Mouse (Mus musculus): ENCODE results near the gene Adi1.

Adi1 gene

DNA sequence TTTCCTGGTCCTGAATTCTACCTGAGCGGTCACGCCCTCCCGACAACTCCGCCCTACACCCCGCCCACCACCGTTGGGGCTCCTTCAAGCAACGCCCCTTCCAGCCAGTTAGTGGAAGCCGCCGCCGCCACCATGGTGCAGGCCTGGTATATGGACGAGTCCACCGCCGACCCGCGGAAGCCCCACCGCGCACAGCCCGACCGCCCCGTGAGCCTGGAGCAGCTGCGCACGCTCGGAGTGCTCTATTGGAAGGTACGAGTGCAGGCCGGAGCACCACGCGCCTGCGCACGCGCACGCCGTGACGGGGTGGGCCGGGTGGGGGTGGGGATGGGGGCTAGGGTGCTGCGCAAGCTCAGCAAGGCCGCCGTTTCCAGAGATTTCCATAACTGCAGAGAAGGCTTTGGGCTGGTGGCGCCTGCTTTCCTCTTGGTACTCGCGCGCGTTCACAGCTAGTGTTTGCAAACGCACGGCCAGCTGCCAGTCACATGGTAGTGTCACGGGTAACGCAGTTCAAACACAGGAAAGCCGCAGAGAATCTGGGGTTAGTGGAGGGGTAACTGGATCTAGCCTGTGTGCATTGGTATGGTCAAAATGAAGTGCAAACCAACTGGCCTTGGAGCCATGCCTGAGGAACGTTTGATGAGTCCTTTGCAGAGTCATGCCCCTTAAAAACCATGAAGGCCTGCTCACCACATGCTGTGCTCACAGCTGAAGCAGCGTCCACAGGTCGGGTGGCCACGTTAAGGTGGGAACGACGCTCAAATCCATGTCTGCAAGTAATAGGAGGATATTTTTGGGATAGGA is at the start of gene Adi1:
TSS of gene Adi1 (plus strand) at position 111 of the 804 bp plus-strand sequence.
- ATAC-seq (ENCODE audit: insufficient number of reproducible peaks, low FRiP score, low TSS enrichment) = peak; percentile 88

DNA sequence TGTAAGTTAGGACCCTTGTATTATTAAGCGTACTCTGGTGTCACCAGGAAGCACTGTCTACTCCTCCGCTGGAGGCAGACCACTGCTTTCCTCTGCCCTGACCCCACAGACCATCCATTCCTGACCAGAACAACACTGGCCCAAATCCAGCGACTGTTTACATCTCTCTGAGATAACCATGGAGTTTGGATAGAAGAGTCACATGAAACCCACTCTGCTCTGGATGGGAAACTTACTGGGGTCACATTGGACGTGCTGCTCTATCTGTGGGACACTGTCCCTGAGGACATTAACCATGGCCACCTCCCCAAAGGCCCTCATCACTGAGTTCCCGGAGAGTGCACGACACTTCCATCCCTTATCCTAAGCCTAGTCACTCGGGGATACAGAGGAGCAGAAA is 49.6 kb upstream of the Adi1 start:
- ATAC-seq (ENCODE audit: insufficient number of reproducible peaks, low FRiP score, low TSS enrichment) = no peak

- ATAC-seq (ENCODE audit: insufficient number of reproducible peaks, low FRiP score, low TSS enrichment) = no peak
Measured at GRCm38 (mm10) chr12:28627092-28627491, 47.9 kb upstream of the Adi1 start.

- ATAC-seq (ENCODE audit: insufficient number of reproducible peaks, low FRiP score, low TSS enrichment) = no peak
Measured at GRCm38 (mm10) chr12:28628436-28628835, 46.6 kb upstream of the Adi1 start.

DNA sequence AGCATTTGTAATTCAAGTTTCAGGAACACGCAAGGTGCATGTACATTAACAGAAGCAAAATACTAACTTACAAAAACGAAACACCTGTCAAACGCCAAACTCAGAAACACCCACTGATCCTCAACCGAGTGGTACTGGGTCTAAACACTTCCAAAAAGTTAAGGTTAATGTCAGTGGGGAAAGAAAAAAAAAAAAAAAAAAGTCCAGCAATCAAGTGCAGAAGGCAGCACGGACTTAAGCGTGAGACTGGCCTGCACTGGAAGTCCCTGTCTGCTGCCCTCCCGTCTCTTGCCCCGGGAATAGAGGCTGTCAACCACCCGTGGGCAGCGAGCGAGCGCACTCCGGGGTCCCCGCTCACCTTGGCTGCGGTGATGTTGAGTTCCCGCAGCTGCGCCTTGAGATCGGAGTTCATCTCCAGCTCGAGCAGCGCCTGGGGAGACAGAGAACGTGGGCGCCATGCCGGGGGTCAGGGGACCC is 39.9 kb upstream of the Adi1 start:
- ATAC-seq (ENCODE audit: insufficient number of reproducible peaks, low FRiP score, low TSS enrichment) = no peak

GRCm38 (mm10) chr12:28635535-28636476 is 39.2 kb upstream of the Adi1 start, which contains the start of gene Rps7:
Rps7 (minus strand) TSS chr12:28635953.
- peak; percentile 96 for ATAC-seq (ENCODE audit: insufficient number of reproducible peaks, low FRiP score, low TSS enrichment)

DNA sequence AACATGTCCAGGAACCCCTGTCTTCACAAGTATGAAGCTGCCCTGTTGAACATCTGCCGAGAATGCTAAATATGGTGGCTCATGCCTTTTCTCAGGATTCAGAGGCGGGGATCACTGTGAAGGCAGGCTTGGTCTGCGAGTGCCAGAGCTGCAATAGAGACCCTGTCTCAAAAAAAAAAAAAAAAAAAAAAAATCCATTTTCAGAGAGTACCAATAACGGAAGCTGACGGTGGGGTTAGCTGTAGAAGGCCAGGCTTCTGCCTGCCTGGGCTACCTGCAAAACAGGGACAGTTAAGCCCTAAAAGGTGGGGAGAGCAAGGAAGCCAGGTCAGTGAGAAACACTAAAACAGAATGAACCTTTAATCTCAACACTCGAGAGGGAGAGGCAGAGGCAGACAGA is 38.5 kb upstream of the Adi1 start:
- no peak for ATAC-seq (ENCODE audit: insufficient number of reproducible peaks, low FRiP score, low TSS enrichment)

DNA sequence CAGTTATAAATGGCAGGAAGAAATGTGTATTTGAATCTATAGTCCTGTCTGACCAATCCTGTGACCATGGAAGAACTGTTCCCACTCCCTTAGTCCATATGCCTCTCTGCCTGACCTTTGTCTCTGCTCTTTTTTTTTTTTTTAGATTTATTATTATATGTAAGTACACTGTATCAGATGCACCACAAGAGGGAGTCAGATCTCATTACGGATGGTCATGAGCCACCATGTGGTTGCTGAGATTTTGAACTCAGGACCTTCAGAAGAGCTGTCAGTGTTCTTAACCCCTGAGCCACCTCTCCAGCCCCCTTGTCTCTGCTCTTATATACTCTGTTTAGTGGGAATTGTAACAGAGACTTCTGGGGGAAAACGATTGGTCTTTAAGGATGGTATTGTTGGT is 36.3 kb upstream of the Adi1 start:
- ATAC-seq (ENCODE audit: insufficient number of reproducible peaks, low FRiP score, low TSS enrichment) = no peak

- ATAC-seq (ENCODE audit: insufficient number of reproducible peaks, low FRiP score, low TSS enrichment) = peak; percentile 94
Measured at GRCm38 (mm10) chr12:28649141-28650110, 25.6 kb upstream of the Adi1 start, which contains the start of gene Rnaseh1. Rnaseh1 (plus strand) TSS chr12:28649602.

- no peak for ATAC-seq (ENCODE audit: insufficient number of reproducible peaks, low FRiP score, low TSS enrichment)
Measured at GRCm38 (mm10) chr12:28662628-28663027, 12.4 kb upstream of the Adi1 start.

DNA sequence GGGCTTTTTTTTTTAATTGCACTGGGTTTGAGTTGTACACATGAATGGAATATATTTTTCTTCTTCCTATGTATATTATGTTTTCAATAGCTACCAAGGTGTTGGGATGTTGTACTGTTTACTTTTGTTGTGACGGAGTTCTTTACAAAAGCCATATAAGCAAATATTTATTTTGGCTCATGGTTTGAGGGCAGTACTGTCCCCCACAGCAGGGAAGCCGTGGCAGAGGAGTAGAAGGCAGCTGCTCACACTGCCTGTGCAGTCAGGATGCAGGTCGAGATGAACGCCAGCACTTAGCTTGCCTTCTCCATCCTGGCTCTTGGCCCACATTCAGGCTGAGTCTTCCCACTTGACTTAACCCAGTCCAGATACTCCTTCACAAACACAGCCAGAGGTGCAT is 8.3 kb upstream of the Adi1 start:
- ATAC-seq (ENCODE audit: insufficient number of reproducible peaks, low FRiP score, low TSS enrichment) = no peak

DNA sequence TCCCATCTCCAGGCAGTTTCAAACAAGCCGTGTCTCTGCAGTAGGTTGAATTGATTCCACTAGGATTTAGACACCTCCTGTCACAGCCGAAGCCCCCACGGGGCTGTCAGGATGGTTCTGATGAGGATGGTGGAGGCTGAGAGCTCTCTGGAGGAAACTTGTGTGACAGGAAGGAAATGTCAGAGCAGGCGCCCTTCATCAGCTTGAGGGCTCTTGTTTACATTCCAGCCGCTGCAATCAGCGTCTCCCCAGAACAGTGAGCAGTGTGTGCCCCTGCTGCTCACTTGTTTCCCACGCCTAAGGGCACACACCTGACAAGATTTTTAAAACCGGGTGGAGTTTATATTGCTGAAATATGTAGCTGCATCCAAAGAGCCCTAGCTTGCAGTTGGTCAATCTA is 7.7 kb upstream of the Adi1 start:
- no peak for ATAC-seq (ENCODE audit: insufficient number of reproducible peaks, low FRiP score, low TSS enrichment)

GRCm38 (mm10) chr12:28674038-28674720 is 852 bp upstream of the Adi1 start:
- ATAC-seq (ENCODE audit: insufficient number of reproducible peaks, low FRiP score, low TSS enrichment) = no peak

DNA sequence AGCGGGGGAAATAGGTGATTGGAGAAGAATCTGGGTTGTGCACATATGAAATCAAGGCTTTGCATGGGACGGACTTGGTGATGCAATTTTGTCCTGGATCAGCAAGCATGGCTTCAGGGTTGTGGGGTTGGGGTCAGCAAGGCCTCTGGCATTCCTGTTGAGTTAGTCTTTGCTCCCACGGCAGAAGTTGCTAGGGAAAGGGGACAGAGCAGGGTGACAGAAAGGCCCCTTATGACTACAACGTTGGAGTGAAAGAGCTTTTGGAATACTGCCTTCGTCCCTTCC is 836 bp downstream of the Adi1 start:
- ATAC-seq (ENCODE audit: insufficient number of reproducible peaks, low FRiP score, low TSS enrichment) = peak; percentile 12; the same call in 1 of the 2 replicates

DNA sequence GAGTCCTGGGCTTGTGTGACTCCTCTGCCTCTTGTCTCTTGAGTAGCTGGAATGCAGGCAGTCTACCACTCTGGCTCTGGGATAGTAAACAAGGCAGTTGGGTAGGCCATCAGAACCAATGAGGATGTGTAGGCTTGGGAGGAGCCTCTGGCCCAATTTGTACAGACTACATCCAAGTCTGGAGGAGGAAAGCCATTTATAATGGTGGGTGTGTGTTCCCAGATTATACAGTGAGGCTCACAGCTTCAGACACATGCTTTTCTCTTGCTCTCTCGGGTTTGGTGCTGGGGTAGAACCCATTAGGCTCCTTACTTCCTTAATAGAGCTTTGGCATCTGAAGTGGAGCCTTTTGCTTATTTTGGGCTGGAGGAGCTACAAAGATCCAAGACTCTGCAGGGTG is 9.6 kb downstream of the Adi1 start:
- no peak for ATAC-seq (ENCODE audit: insufficient number of reproducible peaks, low FRiP score, low TSS enrichment)

DNA sequence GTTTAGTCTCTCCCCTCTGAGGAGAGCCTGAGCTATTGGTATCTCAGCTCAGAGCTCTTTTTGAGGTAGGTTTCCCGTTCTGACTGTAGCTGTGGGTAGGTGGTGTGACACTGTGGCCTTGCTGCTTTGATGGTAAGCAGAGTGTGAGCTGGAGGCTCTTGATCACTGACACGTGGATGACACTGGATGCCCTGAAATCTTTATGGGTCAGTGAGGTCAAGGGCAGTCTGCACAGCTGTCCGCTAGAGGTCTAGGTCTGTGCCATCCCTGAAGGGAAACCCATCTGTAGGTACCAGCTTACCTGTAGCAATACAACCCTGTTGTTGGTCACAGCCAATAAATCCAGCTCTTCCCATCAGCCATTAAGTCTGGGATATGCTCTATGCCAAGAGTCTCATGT is 10.7 kb downstream of the Adi1 start:
- no peak for ATAC-seq (ENCODE audit: insufficient number of reproducible peaks, low FRiP score, low TSS enrichment)

DNA sequence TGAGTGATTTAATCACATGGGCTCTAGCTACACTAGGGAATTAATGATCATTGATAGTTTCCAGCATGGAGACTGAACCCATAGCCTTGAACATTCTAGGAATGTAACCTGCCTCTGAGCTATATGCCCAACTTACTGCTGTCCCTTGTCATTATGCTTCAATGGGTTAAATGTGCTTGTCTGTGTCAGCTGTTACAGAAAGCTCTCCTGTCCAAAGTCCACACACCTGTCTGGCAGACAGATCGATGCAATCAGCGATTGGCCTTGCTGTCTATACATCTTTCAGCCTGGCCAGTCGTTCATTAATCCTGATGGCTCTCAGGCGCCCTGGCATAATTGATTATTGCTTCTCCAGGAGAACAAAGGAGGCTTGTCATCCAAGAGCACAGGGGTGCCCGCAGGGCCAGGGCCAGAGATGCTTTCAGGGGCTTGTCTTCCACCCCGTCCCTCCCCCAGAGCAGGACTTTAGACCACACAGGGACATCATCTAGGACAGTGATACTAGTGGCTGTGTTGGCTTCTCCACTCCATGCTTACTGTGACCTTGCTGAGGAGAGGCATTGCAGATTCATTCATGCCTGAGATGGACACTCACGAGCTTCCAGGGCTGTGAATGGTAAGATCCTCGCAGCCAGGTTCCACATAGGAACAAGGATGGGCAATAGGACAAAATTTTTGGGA is 11.3 kb downstream of the Adi1 start:
- ATAC-seq (ENCODE audit: insufficient number of reproducible peaks, low FRiP score, low TSS enrichment) = no peak

- ATAC-seq (ENCODE audit: insufficient number of reproducible peaks, low FRiP score, low TSS enrichment) = no peak
Measured at GRCm38 (mm10) chr12:28688996-28689395, 14.0 kb downstream of the Adi1 start.

GRCm38 (mm10) chr12:28690730-28691129 is 15.7 kb downstream of the Adi1 start:
- no peak for ATAC-seq (ENCODE audit: insufficient number of reproducible peaks, low FRiP score, low TSS enrichment)

All from cerebellum, adult (tissue).